Mouse (Mus musculus) retina, postnatal 7 days (tissue): ENCODE results near the gene Henmt1.

Source experiments
- DNase-seq: peaks from one replicate; pipeline ENCODE4 v3.0.0-alpha.2; 2012; ENCODE audit warnings: low read depth, low spot score

Henmt1 gene

GRCm38 (mm10) chr3:108939573-108939972, at the start of gene Henmt1:
Gene Henmt1, plus strand, starts transcription at chr3:108939873.
- DNase-seq: no peak

GRCm38 (mm10) chr3:108889908-108890307, 49.8 kb upstream of the Henmt1 start, which contains the start of gene Fndc7:
Gene Fndc7, minus strand, starts transcription at chr3:108890008.
- no peak for DNase-seq

GRCm38 (mm10) chr3:108892080-108892479, 47.6 kb upstream of the Henmt1 start:
- no peak for DNase-seq

GRCm38 (mm10) chr3:108892914-108893313, 46.8 kb upstream of the Henmt1 start:
- DNase-seq: no peak

- DNase-seq: no peak
Observed at GRCm38 (mm10) chr3:108898640-108899039, 41.0 kb upstream of the Henmt1 start.

GRCm38 (mm10) chr3:108900147-108900546, 39.5 kb upstream of the Henmt1 start:
- no peak for DNase-seq

GRCm38 (mm10) chr3:108900681-108901080, 39.0 kb upstream of the Henmt1 start:
- DNase-seq: no peak

GRCm38 (mm10) chr3:108902038-108902437, 37.6 kb upstream of the Henmt1 start:
- DNase-seq: no peak

- DNase-seq: no peak
Observed at GRCm38 (mm10) chr3:108902934-108903333, 36.7 kb upstream of the Henmt1 start.

- no peak for DNase-seq
Observed at GRCm38 (mm10) chr3:108910303-108911080, 29.2 kb upstream of the Henmt1 start.

- peak; percentile 43 for DNase-seq
Observed at GRCm38 (mm10) chr3:108911081-108911547, 28.6 kb upstream of the Henmt1 start.

GRCm38 (mm10) chr3:108911548-108912413, 27.9 kb upstream of the Henmt1 start, which contains the start of gene Prpf38b:
Gene Prpf38b, minus strand, starts transcription at chr3:108911727.
- peak; percentile 92 for DNase-seq

GRCm38 (mm10) chr3:108915999-108916398, 23.7 kb upstream of the Henmt1 start:
- DNase-seq: no peak

GRCm38 (mm10) chr3:108916857-108917256, 22.8 kb upstream of the Henmt1 start:
- DNase-seq: no peak

- no peak for DNase-seq
Observed at GRCm38 (mm10) chr3:108917986-108918385, 21.7 kb upstream of the Henmt1 start.

GRCm38 (mm10) chr3:108918852-108919251, 20.8 kb upstream of the Henmt1 start:
- no peak for DNase-seq

- DNase-seq: no peak
Observed at GRCm38 (mm10) chr3:108920442-108921070, 19.1 kb upstream of the Henmt1 start.

- DNase-seq: no peak
Observed at GRCm38 (mm10) chr3:108921822-108922221, 17.9 kb upstream of the Henmt1 start.

GRCm38 (mm10) chr3:108925677-108926076, 14.0 kb upstream of the Henmt1 start:
- DNase-seq: no peak

- no peak for DNase-seq
Observed at GRCm38 (mm10) chr3:108926308-108926707, 13.4 kb upstream of the Henmt1 start.

GRCm38 (mm10) chr3:108933557-108933956, 6.1 kb upstream of the Henmt1 start:
- no peak for DNase-seq

- no peak for DNase-seq
Observed at GRCm38 (mm10) chr3:108938691-108939090, 982 bp upstream of the Henmt1 start.
